ENCODE assay signal across 20 mouse cellular contexts in the genomic region with DNA sequence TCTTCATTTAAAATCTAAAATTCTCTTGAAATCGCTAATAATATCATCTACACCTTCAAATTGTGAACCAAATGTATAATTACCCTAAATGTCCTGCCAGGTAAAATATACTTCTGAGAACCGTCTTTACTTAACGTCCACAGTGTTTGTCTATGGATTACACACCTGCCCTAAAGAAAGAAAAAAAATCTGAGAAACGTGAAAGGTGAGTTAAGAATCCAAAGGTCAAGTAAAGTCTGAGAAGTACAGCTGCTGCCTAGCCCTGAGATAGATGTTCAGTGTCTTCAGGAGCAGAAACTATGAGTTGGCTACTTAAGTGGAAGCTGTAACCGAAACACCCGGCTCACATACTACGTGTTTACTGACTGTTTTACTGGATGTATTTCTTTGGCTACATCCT. TPM values are rescaled to one million over a fixed set of nuclear protein-coding genes. Genes with fewer than 3 reads are reported as not detected.
DNase-seq lines count a peak whose midpoint lies in the region; ATAC-seq and TF ChIP-seq lines count a peak whose summit lies in the region.
"Had no signal": no experiment of that assay in that cellular context is flagged by ENCODE, and none has a peak within 500 bp of the region (broad histone marks: within the 10 kb centered on the region; RNA-seq: fewer than 3 reads in every experiment).

No protein-coding gene starts in this region.

- no peak for TF ChIP-seq EP300 in stomach, postnatal 0 days (optimal IDR thresholded peaks at IDR 0.05)

- no peak overlapping the region for H3K9ac ChIP-seq in intestine, embryonic 14.5 days (ENCODE audit: low read length)
- no peak overlapping the region for H3K9ac ChIP-seq in intestine, embryonic 16.5 days (ENCODE audit: low read depth, low read length)
- H3K9ac ChIP-seq in stomach, postnatal 0 days (ENCODE audit: low read length), result no peak overlapping the region
- no peak overlapping the region for H3K9ac ChIP-seq in hindbrain, embryonic 16.5 days (ENCODE audit: low read depth, low read length)
- H3K9ac ChIP-seq: embryonic facial prominence, embryonic 12.5 days; forebrain, embryonic 13.5 days; forebrain, embryonic 15.5 days; forebrain, postnatal 0 days had no signal

- 67% methylated on average over 7 of the region's 7 CpGs for WGBS in intestine, embryonic 14.5 days
- 57% methylated on average over 7 of the region's 7 CpGs for WGBS in intestine, embryonic 16.5 days
- 44% methylated on average over 7 of the region's 7 CpGs for WGBS in stomach, postnatal 0 days
- 93% methylated on average over 7 of the region's 7 CpGs for WGBS in hindbrain, embryonic 16.5 days

- H3K27ac ChIP-seq in intestine, embryonic 14.5 days (ENCODE audit: low read depth), result no peak overlapping the region
- H3K27ac ChIP-seq in intestine, embryonic 16.5 days (ENCODE audit: low read length), result no peak overlapping the region
- no peak overlapping the region for H3K27ac ChIP-seq in stomach, postnatal 0 days (replicated peaks)
- H3K27ac ChIP-seq in hindbrain, embryonic 16.5 days (ENCODE audit: low read depth, low read length), result no peak overlapping the region
- H3K27ac ChIP-seq: embryonic facial prominence, embryonic 10.5 days; embryonic facial prominence, embryonic 12.5 days; forebrain, embryonic 13.5 days; forebrain, embryonic 15.5 days had no signal

- H3K4me2 ChIP-seq in intestine, embryonic 14.5 days (ENCODE audit: low read length), result no peak overlapping the region
- H3K4me2 ChIP-seq in intestine, embryonic 16.5 days (ENCODE audit: low read depth, low read length), result no peak overlapping the region
- no peak overlapping the region for H3K4me2 ChIP-seq in stomach, postnatal 0 days (replicated peaks; ENCODE audit: low read depth)
- H3K4me2 ChIP-seq in hindbrain, embryonic 16.5 days (ENCODE audit: low read length), result no peak overlapping the region
- H3K4me2 ChIP-seq: embryonic facial prominence, embryonic 12.5 days; forebrain, embryonic 13.5 days; forebrain, embryonic 15.5 days had no signal

- H3K9me3 ChIP-seq in intestine, embryonic 14.5 days (ENCODE audit: control insufficient read depth, low read length), result no peaks in the 10 kb centered on the region
- no peaks in the 10 kb centered on the region for H3K9me3 ChIP-seq in intestine, embryonic 16.5 days (ENCODE audit: control insufficient read depth, low read length)
- H3K9me3 ChIP-seq in stomach, postnatal 0 days (ENCODE audit: control insufficient read depth, low read length), result no peaks in the 10 kb centered on the region
- no peaks in the 10 kb centered on the region for H3K9me3 ChIP-seq in hindbrain, embryonic 16.5 days (ENCODE audit: control insufficient read depth, low read length)
- H3K9me3 ChIP-seq: embryonic facial prominence, embryonic 10.5 days; embryonic facial prominence, embryonic 12.5 days; forebrain, embryonic 13.5 days; forebrain, embryonic 15.5 days had no signal

- H3K27me3 ChIP-seq in intestine, embryonic 14.5 days (replicated peaks; ENCODE audit: control insufficient read depth, insufficient read depth, low read length), result no peaks in the 10 kb centered on the region
- H3K27me3 ChIP-seq in intestine, embryonic 16.5 days (replicated peaks; ENCODE audit: control insufficient read depth, insufficient read depth, low read length), result no peaks in the 10 kb centered on the region
- H3K27me3 ChIP-seq in stomach, postnatal 0 days (ENCODE audit: control insufficient read depth, insufficient read depth, low read length), result no peaks in the 10 kb centered on the region
- H3K27me3 ChIP-seq in hindbrain, embryonic 16.5 days (replicated peaks; ENCODE audit: control insufficient read depth, insufficient read depth, low read length), result no peaks in the 10 kb centered on the region
- H3K27me3 ChIP-seq: embryonic facial prominence, embryonic 12.5 days; forebrain, embryonic 13.5 days; forebrain, embryonic 15.5 days had no signal

- peak; percentile 81 for ATAC-seq in intestine, embryonic 14.5 days (replicated peaks; ENCODE audit: low FRiP score, low TSS enrichment, low read depth)
- peak; percentile 90 for ATAC-seq in intestine, embryonic 16.5 days
- 0 out of 2 replicates have a peak, but pooled peaks have one; percentile 29 for ATAC-seq in stomach, postnatal 0 days (ENCODE audit: low FRiP score, low TSS enrichment)
- ATAC-seq in hindbrain, embryonic 16.5 days, result no peak
- ATAC-seq: forebrain, embryonic 13.5 days; forebrain, embryonic 15.5 days; forebrain, postnatal 0 days had no signal

- H3K4me1 ChIP-seq in intestine, embryonic 14.5 days (replicated peaks; ENCODE audit: control insufficient read depth, insufficient read depth, low read length), result no peaks in the 10 kb centered on the region
- H3K4me1 ChIP-seq in intestine, embryonic 16.5 days (ENCODE audit: control insufficient read depth, insufficient read depth, low read length), result no peaks in the 10 kb centered on the region
- H3K4me1 ChIP-seq in stomach, postnatal 0 days (replicated peaks; ENCODE audit: control insufficient read depth, insufficient read depth), result no peaks in the 10 kb centered on the region
- H3K4me1 ChIP-seq in hindbrain, embryonic 16.5 days (ENCODE audit: control insufficient read depth, insufficient read depth, low read depth, low read length), result no peaks in the 10 kb centered on the region
- H3K4me1 ChIP-seq: embryonic facial prominence, embryonic 10.5 days; embryonic facial prominence, embryonic 12.5 days; forebrain, embryonic 13.5 days; forebrain, embryonic 15.5 days had no signal

- no peaks in the 10 kb centered on the region for H3K36me3 ChIP-seq in intestine, embryonic 14.5 days (ENCODE audit: control insufficient read depth, insufficient read depth, low read length)
- H3K36me3 ChIP-seq in intestine, embryonic 16.5 days (ENCODE audit: control insufficient read depth, insufficient read depth, low read length), result no peaks in the 10 kb centered on the region
- no peaks in the 10 kb centered on the region for H3K36me3 ChIP-seq in stomach, postnatal 0 days (ENCODE audit: control insufficient read depth, insufficient read depth, low read length)
- no peaks in the 10 kb centered on the region for H3K36me3 ChIP-seq in hindbrain, embryonic 16.5 days (ENCODE audit: control insufficient read depth, insufficient read depth, low read length)
- H3K36me3 ChIP-seq: embryonic facial prominence, embryonic 10.5 days; embryonic facial prominence, embryonic 12.5 days; forebrain, embryonic 15.5 days had no signal

- no peak overlapping the region for H3K4me3 ChIP-seq in intestine, embryonic 14.5 days (ENCODE audit: low read depth, low read length)
- H3K4me3 ChIP-seq in intestine, embryonic 16.5 days (ENCODE audit: low read length), result no peak overlapping the region
- no peak overlapping the region for H3K4me3 ChIP-seq in stomach, postnatal 0 days (ENCODE audit: low read depth, low read length)
- no peak overlapping the region for H3K4me3 ChIP-seq in hindbrain, embryonic 16.5 days (ENCODE audit: low read length)
- H3K4me3 ChIP-seq: embryonic facial prominence, embryonic 10.5 days; embryonic facial prominence, embryonic 12.5 days; forebrain, embryonic 13.5 days; forebrain, embryonic 15.5 days had no signal

- no peak for TF ChIP-seq CTCF in stomach, postnatal 0 days (IDR thresholded peaks at IDR 0.05; ENCODE audit: low read depth)

- no peak for DNase-seq in intestine, embryonic 14.5 days (ENCODE audit: low spot score)
- no peak for DNase-seq in stomach, postnatal 0 days (ENCODE audit: low spot score)
- no peak for DNase-seq in adrenal gland, postnatal 25 days
- DNase-seq in B cell, adult 2 months, result no peak
- DNase-seq: adrenal gland, adult 2 months; adrenal gland, postnatal 10 days; adrenal gland, postnatal 36 days; cerebellum, adult 11-12 months; cerebellum, adult 2 months; cerebellum, adult 9-10 months; cerebellum, postnatal 10 days; cerebellum, postnatal 25 days; forebrain, postnatal 0 days had no signal

RNA-seq across cellular contexts. Expression of a gene that starts 16.4 kb away (rescaled TPM):
- polyA plus RNA-seq in intestine, embryonic 14.5 days (2014; fragmentation: Nextera tagmentation; extraction: Ambion mirVana), result 0.11 and 0.15 TPM in 2 replicates
- polyA plus RNA-seq in intestine, embryonic 16.5 days (2015; fragmentation: Nextera tagmentation; extraction: Ambion mirVana), result 0.06 and 0.11 TPM in 2 replicates
- polyA plus RNA-seq in stomach, postnatal 0 days (2015; fragmentation: Nextera tagmentation; extraction: Ambion mirVana), result 0.04 and 0.06 TPM in 2 replicates
- 0.11 and 2.6 TPM in 2 replicates for polyA plus RNA-seq in hindbrain, embryonic 16.5 days (2015; fragmentation: Nextera tagmentation; extraction: Ambion mirVana)
- total RNA-seq in adrenal gland, postnatal 25 days (2021), result 0.12 TPM in 1 of 2 replicates, not detected in the other
- total RNA-seq: MEL had no signal

RNA-seq across cellular contexts. Expression of a gene that starts 45.0 kb away (rescaled TPM):
- 11.5 and 12.1 TPM in 2 replicates for polyA plus RNA-seq in intestine, embryonic 14.5 days (2014; fragmentation: Nextera tagmentation; extraction: Ambion mirVana)
- polyA plus RNA-seq in intestine, embryonic 16.5 days (2015; fragmentation: Nextera tagmentation; extraction: Ambion mirVana), result 12.5 and 13.4 TPM in 2 replicates
- polyA plus RNA-seq in stomach, postnatal 0 days (2015; fragmentation: Nextera tagmentation; extraction: Ambion mirVana), result 11.2 and 12.4 TPM in 2 replicates
- 2.0 and 2.6 TPM in 2 replicates for polyA plus RNA-seq in hindbrain, embryonic 16.5 days (2015; fragmentation: Nextera tagmentation; extraction: Ambion mirVana)
- total RNA-seq in adrenal gland, postnatal 25 days (2021), result 22.5 and 27.9 TPM in 2 replicates
